Mouse (Mus musculus): Measurements from ENCODE around the gene Tiam2. TPM values are rescaled to one million over a fixed set of nuclear protein-coding genes. Genes with fewer than 3 reads are reported as not detected.
A peak's percentile ranks its signal among the peaks of the same experiment; 100 is the strongest.

The Tiam2 gene
- polyA plus RNA-seq, 1 experiment from 2014 or later, result 3.1 TPM

DNA sequence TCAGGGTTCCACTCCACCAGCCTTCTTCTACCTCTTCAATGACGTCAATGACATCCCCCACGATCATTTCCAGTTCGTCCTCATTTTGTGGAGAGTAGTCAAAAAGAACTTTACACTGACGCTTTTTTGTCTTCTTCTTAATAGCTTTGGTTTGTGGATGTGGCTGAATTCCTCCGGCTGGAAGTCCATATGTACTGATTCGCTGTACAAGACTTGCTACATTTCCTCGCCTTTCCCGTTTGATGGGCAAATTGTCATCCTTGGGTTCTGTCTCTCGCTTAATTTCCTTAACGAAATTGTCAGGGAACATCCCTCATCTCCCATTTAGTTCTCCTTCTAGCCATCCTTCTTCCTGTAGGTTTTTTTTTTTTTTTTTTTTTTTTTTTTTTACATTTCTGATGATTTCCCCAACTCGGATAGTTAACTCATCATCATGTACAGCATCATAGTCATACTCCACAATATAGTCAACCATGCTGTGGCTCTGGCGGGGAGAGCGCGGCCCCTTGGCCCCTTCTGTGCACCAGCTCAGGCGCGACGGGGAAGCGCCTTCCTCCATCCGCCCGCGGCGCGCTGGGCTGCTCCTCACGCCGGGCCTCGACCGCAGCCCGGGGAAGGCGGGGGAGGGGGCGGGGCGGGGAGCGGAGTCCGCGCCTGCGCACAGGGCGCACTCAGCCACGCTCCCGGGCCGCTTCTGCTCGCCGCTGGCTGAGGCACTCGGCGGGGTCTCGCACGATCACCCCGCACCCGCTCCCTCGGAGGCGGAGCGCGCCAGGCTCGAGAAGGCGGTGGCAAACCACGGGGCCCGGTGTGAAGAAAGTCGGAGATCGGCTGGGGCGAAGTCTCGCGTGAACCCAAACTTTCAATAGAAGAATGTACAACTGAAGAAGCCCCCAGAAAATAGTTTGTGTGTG, 12.4 kb upstream of the Tiam2 start:
- no peaks in the 10 kb centered on the region for H3K4me1 ChIP-seq (ENCODE audit: control insufficient read depth, insufficient read depth, low read length)
- peak; percentile 98 for ATAC-seq
- 7% methylated on average over 60 of the region's 60 CpGs for WGBS
- H3K9me3 ChIP-seq (ENCODE audit: control insufficient read depth, low read length), result no peaks in the 10 kb centered on the region
- H3K4me3 ChIP-seq (ENCODE audit: low read length), result peak overlapping the region; percentile 52
- peak overlapping the region; percentile 73 for H3K4me2 ChIP-seq (ENCODE audit: low read depth, low read length)
- H3K36me3 ChIP-seq (ENCODE audit: control insufficient read depth, insufficient read depth, low read length), result no peaks in the 10 kb centered on the region
- no peaks in the 10 kb centered on the region for H3K27me3 ChIP-seq (replicated peaks; ENCODE audit: control insufficient read depth, insufficient read depth, low read length)
- H3K9ac ChIP-seq (ENCODE audit: low read depth, low read length), result peak overlapping the region; percentile 68
- H3K27ac ChIP-seq (ENCODE audit: low read length), result no peak overlapping the region

DNA sequence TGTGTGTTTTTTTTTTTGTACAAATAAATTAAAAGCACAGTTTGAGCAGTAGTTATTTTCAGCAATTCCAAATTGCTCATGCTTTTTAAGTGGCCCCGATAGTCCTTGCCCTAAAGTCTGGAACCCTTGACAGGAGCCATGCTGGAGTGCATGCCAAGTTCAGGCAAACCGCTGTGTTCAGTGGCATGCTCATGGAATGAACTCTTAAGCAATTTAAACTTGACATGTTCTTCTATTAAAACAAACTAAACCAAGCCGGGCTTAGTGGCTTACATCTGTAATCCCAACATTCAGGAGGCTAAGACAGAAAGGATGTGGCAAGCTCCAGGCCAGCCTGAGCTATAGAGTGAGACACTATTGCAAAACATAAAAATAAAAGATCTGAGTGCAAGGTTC, 11.8 kb upstream of the Tiam2 start:
- 0 out of 2 replicates have a peak overlapping the region, but pooled peaks have one; percentile 2 for H3K27ac ChIP-seq (ENCODE audit: low read length)
- WGBS, result 40% methylated on average over 3 of the region's 3 CpGs
- ATAC-seq, result peak; percentile 16
- no peaks in the 10 kb centered on the region for H3K36me3 ChIP-seq (ENCODE audit: control insufficient read depth, insufficient read depth, low read length)
- peak overlapping the region; percentile 73 for H3K4me2 ChIP-seq (ENCODE audit: low read depth, low read length)
- H3K27me3 ChIP-seq (replicated peaks; ENCODE audit: control insufficient read depth, insufficient read depth, low read length), result no peaks in the 10 kb centered on the region
- H3K4me3 ChIP-seq (ENCODE audit: low read length), result peak overlapping the region; percentile 52
- H3K9ac ChIP-seq (ENCODE audit: low read depth, low read length), result peak overlapping the region; percentile 68
- no peaks in the 10 kb centered on the region for H3K9me3 ChIP-seq (ENCODE audit: control insufficient read depth, low read length)
- no peaks in the 10 kb centered on the region for H3K4me1 ChIP-seq (ENCODE audit: control insufficient read depth, insufficient read depth, low read length)

DNA sequence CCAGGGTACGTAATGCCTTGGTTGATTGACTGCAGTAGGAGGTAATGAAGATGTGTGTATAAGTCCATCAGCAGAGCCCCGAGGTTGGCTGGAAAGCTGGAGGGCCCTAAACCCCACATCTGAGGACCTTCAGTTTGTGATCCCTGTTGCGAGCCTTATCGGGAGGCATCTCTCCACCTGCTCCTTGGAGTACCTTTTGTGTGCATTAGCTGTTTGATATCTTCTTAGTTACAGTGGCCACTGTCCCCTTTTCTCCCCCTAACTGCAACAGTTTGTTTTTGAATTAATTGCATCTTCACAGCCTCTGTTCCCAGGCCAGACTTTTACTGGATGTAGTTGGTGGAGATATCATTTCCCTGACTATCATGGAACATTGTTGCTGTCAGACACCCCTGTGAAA, 10.8 kb upstream of the Tiam2 start:
- no peaks in the 10 kb centered on the region for H3K27me3 ChIP-seq (replicated peaks; ENCODE audit: control insufficient read depth, insufficient read depth, low read length)
- H3K4me2 ChIP-seq (ENCODE audit: low read depth, low read length), result no peak overlapping the region
- no peaks in the 10 kb centered on the region for H3K36me3 ChIP-seq (ENCODE audit: control insufficient read depth, insufficient read depth, low read length)
- no peak overlapping the region for H3K27ac ChIP-seq (ENCODE audit: low read length)
- no peak for ATAC-seq
- H3K4me1 ChIP-seq (ENCODE audit: control insufficient read depth, insufficient read depth, low read length), result no peaks in the 10 kb centered on the region
- H3K9ac ChIP-seq (ENCODE audit: low read depth, low read length), result no peak overlapping the region
- WGBS, result 90% methylated on average over 4 of the region's 4 CpGs
- no peaks in the 10 kb centered on the region for H3K9me3 ChIP-seq (ENCODE audit: control insufficient read depth, low read length)
- no peak overlapping the region for H3K4me3 ChIP-seq (ENCODE audit: low read length)

DNA sequence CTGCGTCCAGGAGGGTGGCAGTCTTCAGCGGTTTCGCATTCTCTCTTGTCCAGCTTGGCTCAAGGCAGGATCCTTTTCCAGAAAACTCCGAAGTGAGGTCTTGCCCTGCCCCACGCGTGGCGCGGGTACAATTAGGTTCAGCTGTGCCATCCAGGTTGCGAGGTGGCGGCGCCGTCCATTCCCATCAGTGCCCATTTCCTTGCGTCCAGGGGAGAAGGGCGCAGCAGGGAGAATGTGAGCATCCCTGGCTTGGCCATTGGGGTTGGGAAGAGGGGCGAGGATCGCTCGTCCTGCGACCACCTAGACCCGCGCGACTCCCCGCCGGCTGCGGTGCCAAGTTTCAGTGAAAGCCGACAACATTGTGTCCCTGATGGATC, 518 bp downstream of the Tiam2 start:
- Histone ChIP-seq H3K9ac (ENCODE audit: low read depth, low read length) (peak overlapping the region; percentile 73), H3K4me3 (ENCODE audit: low read length) (peak overlapping the region; percentile 69), H3K4me1 (ENCODE audit: control insufficient read depth, insufficient read depth, low read length) (peaks cover 8% of the 10 kb centered on the region; the same call in 1 of the 2 replicates), H3K27me3 (replicated peaks; ENCODE audit: control insufficient read depth, insufficient read depth, low read length) (no peaks in the 10 kb centered on the region), H3K9me3 (ENCODE audit: control insufficient read depth, low read length) (no peaks in the 10 kb centered on the region), H3K27ac (ENCODE audit: low read length) (no peak overlapping the region), H3K36me3 (ENCODE audit: control insufficient read depth, insufficient read depth, low read length) (no peaks in the 10 kb centered on the region), H3K4me2 (ENCODE audit: low read depth, low read length) (peak overlapping the region; percentile 93)
- peak; percentile 37 for ATAC-seq
- WGBS, result under 1% methylated on average over 25 of the region's 25 CpGs

DNA sequence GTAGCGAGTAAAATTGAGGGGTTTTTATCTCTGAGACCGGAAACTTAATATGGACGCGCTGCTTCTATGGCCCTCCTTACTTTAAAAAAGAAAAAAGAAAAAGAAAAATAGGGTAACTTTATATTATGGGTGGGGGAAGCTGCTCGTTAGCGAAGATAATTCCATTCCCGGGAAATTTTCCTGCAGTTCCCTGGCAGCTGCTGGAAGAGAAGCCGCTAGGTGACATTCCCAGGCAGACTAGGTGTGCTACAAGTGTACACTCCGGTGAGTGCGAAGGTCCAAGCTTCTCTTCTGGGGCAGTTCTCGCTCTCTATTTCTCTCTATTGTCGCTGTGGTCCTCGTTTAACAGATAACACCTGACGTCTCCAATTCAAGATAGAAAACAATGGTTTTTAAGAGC, 962 bp downstream of the Tiam2 start:
- 5% methylated on average over 14 of the region's 14 CpGs for WGBS
- H3K9me3 ChIP-seq (ENCODE audit: control insufficient read depth, low read length), result no peaks in the 10 kb centered on the region
- peak overlapping the region; percentile 73; the same call in 1 of the 2 replicates for H3K9ac ChIP-seq (ENCODE audit: low read depth, low read length)
- ATAC-seq, result no peak
- H3K4me3 ChIP-seq (ENCODE audit: low read length), result peak overlapping the region; percentile 69
- no peak overlapping the region for H3K27ac ChIP-seq (ENCODE audit: low read length)
- peaks cover 8% of the 10 kb centered on the region; the same call in 1 of the 2 replicates for H3K4me1 ChIP-seq (ENCODE audit: control insufficient read depth, insufficient read depth, low read length)
- H3K4me2 ChIP-seq (ENCODE audit: low read depth, low read length), result peak overlapping the region; percentile 93
- no peaks in the 10 kb centered on the region for H3K36me3 ChIP-seq (ENCODE audit: control insufficient read depth, insufficient read depth, low read length)
- no peaks in the 10 kb centered on the region for H3K27me3 ChIP-seq (replicated peaks; ENCODE audit: control insufficient read depth, insufficient read depth, low read length)

DNA sequence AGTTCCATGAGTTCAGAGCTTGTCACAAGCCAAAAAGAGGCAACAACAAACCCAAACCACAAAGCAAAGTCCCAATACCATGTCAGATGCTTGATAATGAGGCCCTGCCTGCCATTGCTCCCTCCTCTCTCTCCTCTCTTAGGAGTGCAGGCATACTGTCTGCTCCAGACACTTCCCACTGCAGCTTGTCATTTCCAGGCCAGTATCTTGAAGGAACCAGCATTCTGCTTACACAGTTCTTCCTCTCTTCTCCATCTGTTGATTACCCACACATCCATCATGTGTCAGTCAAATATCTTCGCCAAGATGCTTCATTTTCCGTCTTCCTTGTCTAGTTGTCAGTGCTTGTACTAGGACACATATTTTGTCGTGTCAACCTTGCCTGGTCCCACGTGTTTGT, 2.4 kb downstream of the Tiam2 start:
- Histone ChIP-seq H3K4me1 (ENCODE audit: control insufficient read depth, insufficient read depth, low read length) (peaks cover 8% of the 10 kb centered on the region; the same call in 1 of the 2 replicates), H3K4me3 (ENCODE audit: low read length) (no peak overlapping the region), H3K36me3 (ENCODE audit: control insufficient read depth, insufficient read depth, low read length) (no peaks in the 10 kb centered on the region), H3K27ac (ENCODE audit: low read length) (no peak overlapping the region), H3K4me2 (ENCODE audit: low read depth, low read length) (no peak overlapping the region), H3K9ac (ENCODE audit: low read depth, low read length) (no peak overlapping the region), H3K9me3 (ENCODE audit: control insufficient read depth, low read length) (no peaks in the 10 kb centered on the region), H3K27me3 (replicated peaks; ENCODE audit: control insufficient read depth, insufficient read depth, low read length) (no peaks in the 10 kb centered on the region)
- ATAC-seq, result no peak
- WGBS, result 77% methylated on average over 4 of the region's 4 CpGs

DNA sequence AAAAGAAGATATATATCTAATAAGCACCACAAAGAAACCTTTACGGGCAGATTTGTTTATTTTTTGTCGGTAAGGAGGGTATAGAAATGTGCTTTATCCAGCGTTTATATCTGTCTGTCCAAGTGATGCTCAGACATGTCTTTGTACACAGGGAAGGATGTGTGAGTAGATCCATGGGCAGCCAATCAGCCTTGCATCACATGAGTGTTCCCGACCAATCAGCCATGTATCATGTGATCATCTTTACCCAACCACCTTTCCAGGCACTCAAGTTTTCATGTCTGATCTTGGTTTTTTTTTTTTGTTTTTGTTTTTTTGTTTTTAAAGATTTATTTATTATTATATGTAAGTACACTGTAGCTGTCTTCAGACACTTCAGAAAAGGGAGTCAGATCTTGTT, 3.1 kb downstream of the Tiam2 start:
- no peak for ATAC-seq
- Histone ChIP-seq H3K4me1 (ENCODE audit: control insufficient read depth, insufficient read depth, low read length) (peaks cover 8% of the 10 kb centered on the region; the same call in 1 of the 2 replicates), H3K27me3 (replicated peaks; ENCODE audit: control insufficient read depth, insufficient read depth, low read length) (no peaks in the 10 kb centered on the region), H3K9me3 (ENCODE audit: control insufficient read depth, low read length) (no peaks in the 10 kb centered on the region), H3K36me3 (ENCODE audit: control insufficient read depth, insufficient read depth, low read length) (no peaks in the 10 kb centered on the region), H3K4me2 (ENCODE audit: low read depth, low read length) (no peak overlapping the region), H3K4me3 (ENCODE audit: low read length) (no peak overlapping the region), H3K27ac (ENCODE audit: low read length) (no peak overlapping the region), H3K9ac (ENCODE audit: low read depth, low read length) (no peak overlapping the region)
- 81% methylated on average over 4 of the region's 4 CpGs for WGBS

DNA sequence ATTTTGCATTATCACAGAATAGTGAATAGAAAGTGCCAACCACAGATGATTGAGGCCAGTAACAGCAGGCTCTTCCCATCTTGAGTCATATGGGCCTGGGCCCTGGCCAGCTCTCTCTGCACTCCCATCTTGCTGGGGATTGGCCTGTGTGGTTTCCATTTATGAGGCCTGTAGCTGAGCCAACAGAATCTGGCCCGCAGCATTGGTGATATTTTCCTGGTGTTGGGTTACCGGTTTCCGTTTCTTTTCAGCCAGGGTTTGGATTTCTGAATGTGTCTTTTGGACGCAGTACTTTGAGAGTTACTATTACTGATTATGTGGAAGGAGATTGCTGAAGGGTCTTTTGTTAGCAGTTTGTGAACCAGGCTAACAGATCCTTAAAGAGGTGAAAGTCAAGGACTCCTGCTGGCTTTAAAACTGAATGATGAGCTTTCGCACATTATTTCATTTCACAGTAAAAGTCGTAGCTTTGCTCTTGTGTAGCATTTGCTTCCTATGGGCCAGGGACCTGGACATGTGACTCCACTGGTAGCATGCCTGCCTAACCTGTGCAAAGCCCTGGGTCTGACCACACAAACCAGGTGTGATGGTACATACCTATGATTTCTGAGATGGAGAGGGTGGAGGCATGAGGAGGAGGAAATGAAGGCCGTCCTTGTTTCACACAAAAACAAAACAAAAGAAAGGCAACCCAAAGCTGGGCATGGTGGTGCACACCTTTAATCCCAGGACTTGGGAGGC, 5.5 kb downstream of the Tiam2 start:
- Histone ChIP-seq H3K27me3 (replicated peaks; ENCODE audit: control insufficient read depth, insufficient read depth, low read length) (no peaks in the 10 kb centered on the region), H3K4me1 (ENCODE audit: control insufficient read depth, insufficient read depth, low read length) (0 out of 2 replicates have a peak, but pooled peaks cover 2% of the 10 kb centered on the region), H3K9ac (ENCODE audit: low read depth, low read length) (no peak overlapping the region), H3K4me3 (ENCODE audit: low read length) (no peak overlapping the region), H3K4me2 (ENCODE audit: low read depth, low read length) (no peak overlapping the region), H3K9me3 (ENCODE audit: control insufficient read depth, low read length) (no peaks in the 10 kb centered on the region), H3K27ac (ENCODE audit: low read length) (no peak overlapping the region), H3K36me3 (ENCODE audit: control insufficient read depth, insufficient read depth, low read length) (no peaks in the 10 kb centered on the region)
- ATAC-seq, result no peak
- 87% methylated on average over 7 of the region's 7 CpGs for WGBS

DNA sequence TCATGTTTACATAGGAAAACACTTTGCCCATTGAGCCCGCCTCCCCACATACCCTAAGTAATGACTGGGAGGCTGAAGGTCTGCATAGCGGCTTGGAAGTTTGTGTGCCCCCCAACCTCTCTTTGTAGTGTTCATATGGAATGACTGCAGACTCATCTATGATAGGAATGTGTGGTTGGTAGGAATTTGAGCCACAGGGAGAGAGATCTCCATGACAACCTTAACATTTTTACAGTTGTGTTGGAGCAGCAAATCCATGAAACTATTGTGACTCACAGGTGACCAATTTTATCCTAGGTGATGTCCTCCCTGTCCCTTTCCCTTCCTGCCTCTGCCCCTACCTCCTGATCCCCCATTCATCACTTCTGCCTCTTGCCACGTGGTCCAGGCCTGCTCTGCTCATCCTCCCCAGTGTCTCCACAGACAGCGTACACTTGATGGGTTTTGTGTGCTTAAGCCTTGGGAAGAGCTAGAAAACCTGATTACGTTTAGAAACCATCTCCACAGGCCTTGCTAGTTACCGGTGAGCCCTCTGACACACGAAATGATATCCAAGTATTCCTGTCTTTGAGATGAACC, 9.9 kb downstream of the Tiam2 start:
- ATAC-seq, result no peak
- Histone ChIP-seq H3K9ac (ENCODE audit: low read depth, low read length) (no peak overlapping the region), H3K9me3 (ENCODE audit: control insufficient read depth, low read length) (no peaks in the 10 kb centered on the region), H3K4me2 (ENCODE audit: low read depth, low read length) (no peak overlapping the region), H3K4me1 (ENCODE audit: control insufficient read depth, insufficient read depth, low read length) (peaks cover 11% of the 10 kb centered on the region), H3K4me3 (ENCODE audit: low read length) (no peak overlapping the region), H3K36me3 (ENCODE audit: control insufficient read depth, insufficient read depth, low read length) (no peaks in the 10 kb centered on the region), H3K27ac (ENCODE audit: low read length) (no peak overlapping the region), H3K27me3 (replicated peaks; ENCODE audit: control insufficient read depth, insufficient read depth, low read length) (no peaks in the 10 kb centered on the region)
- WGBS, result 82% methylated on average over 7 of the region's 7 CpGs
